Mouse (Mus musculus): ENCODE data around the gene Gcgr. TPM values are rescaled to one million over a fixed set of nuclear protein-coding genes. Genes with fewer than 3 reads are reported as not detected.
"Not testable (repeated sequence)": the region's sequence is repeated elsewhere in the genome, so short reads cannot be mapped to it uniquely, and the experiment has no call there.

Gene Gcgr
- total RNA-seq, 2 experiments from 2014 or later = 0.45 TPM; not detected in 1

GRCm38 (mm10) chr11:120505661-120506060 is 24.8 kb upstream of the Gcgr start:
- DNase-seq (ENCODE audit: low spot score) = no peak

GRCm38 (mm10) chr11:120506899-120507298 is 23.6 kb upstream of the Gcgr start:
- no peak for DNase-seq (ENCODE audit: low spot score)

- no peak for DNase-seq (ENCODE audit: low spot score)
These were observed 22.7 kb upstream of the Gcgr start for GRCm38 (mm10) chr11:120507611-120508289.

- DNase-seq (ENCODE audit: low spot score) = no peak
These were observed 22.1 kb upstream of the Gcgr start for GRCm38 (mm10) chr11:120508290-120508870.

GRCm38 (mm10) chr11:120509940-120510339 is 20.6 kb upstream of the Gcgr start:
- no peak for DNase-seq (ENCODE audit: low spot score)

GRCm38 (mm10) chr11:120510375-120511030 is 20.0 kb upstream of the Gcgr start:
- no peak for DNase-seq (ENCODE audit: low spot score)

GRCm38 (mm10) chr11:120512790-120513453 is 17.6 kb upstream of the Gcgr start:
- DNase-seq (ENCODE audit: low spot score) = no peak

GRCm38 (mm10) chr11:120514262-120514661 is 16.2 kb upstream of the Gcgr start:
- DNase-seq (ENCODE audit: low spot score) = not testable (repeated sequence)

- peak; percentile 91 for DNase-seq (ENCODE audit: low spot score)
These were observed 14.9 kb upstream of the Gcgr start for GRCm38 (mm10) chr11:120515611-120516010.

- DNase-seq (ENCODE audit: low spot score) = no peak
These were observed 13.4 kb upstream of the Gcgr start for GRCm38 (mm10) chr11:120517147-120517546.

GRCm38 (mm10) chr11:120518027-120518426 is 12.5 kb upstream of the Gcgr start:
- peak; percentile 67 for DNase-seq (ENCODE audit: low spot score)

- DNase-seq (ENCODE audit: low spot score) = no peak
These were observed 11.9 kb upstream of the Gcgr start for GRCm38 (mm10) chr11:120518558-120518957.

- peak; percentile 81 for DNase-seq (ENCODE audit: low spot score)
These were observed 10.8 kb upstream of the Gcgr start for GRCm38 (mm10) chr11:120519738-120520137.

- DNase-seq (ENCODE audit: low spot score) = no peak
These were observed 10.0 kb upstream of the Gcgr start for GRCm38 (mm10) chr11:120520498-120520897.

- DNase-seq (ENCODE audit: low spot score) = peak; percentile 87
These were observed 9.4 kb upstream of the Gcgr start for GRCm38 (mm10) chr11:120520967-120521540.

- DNase-seq (ENCODE audit: low spot score) = no peak
These were observed 7.9 kb upstream of the Gcgr start for GRCm38 (mm10) chr11:120522581-120522980.

GRCm38 (mm10) chr11:120525959-120526358 is 4.5 kb upstream of the Gcgr start:
- DNase-seq (ENCODE audit: low spot score) = no peak

GRCm38 (mm10) chr11:120527690-120528354 is 2.7 kb upstream of the Gcgr start:
- DNase-seq (ENCODE audit: low spot score) = no peak

- no peak for DNase-seq (ENCODE audit: low spot score)
These were observed 1.6 kb upstream of the Gcgr start for GRCm38 (mm10) chr11:120528903-120529302.

- no peak for DNase-seq (ENCODE audit: low spot score)
These were observed 1.1 kb downstream of the Gcgr start for GRCm38 (mm10) chr11:120531646-120532045.

GRCm38 (mm10) chr11:120534093-120534492 is 3.6 kb downstream of the Gcgr start:
- no peak for DNase-seq (ENCODE audit: low spot score)
